Mouse (Mus musculus) natural killer cell, adult 2 months (primary cell): ENCODE measurements at regions not wholly inside any gene's neighbourhood (a gene's known extent, or its start where the extent isn't known, plus 50 kb on each side); places are given as distances from the start of the nearest gene placed in this dataset.

Source experiments
- DNase-seq, 2 experiments: peaks; one replicate each; pipeline ENCODE4 v3.0.0; 2022; ENCODE audit warnings: low spot score in 2 of 2

GRCm38 (mm10) chr6:31658447-31659199, 94.8 kb upstream of the Podxl start:
- no peak for DNase-seq

- DNase-seq = no peak
Measured at GRCm38 (mm10) chr6:31650791-31651476, 87.2 kb upstream of the Podxl start.

- no peak for DNase-seq
Measured at GRCm38 (mm10) chr6:31645261-31645660, 81.5 kb upstream of the Podxl start.

GRCm38 (mm10) chr6:31644504-31644903, 80.7 kb upstream of the Podxl start:
- DNase-seq = no peak

- no peak for DNase-seq
Measured at GRCm38 (mm10) chr6:31642451-31642942, 78.7 kb upstream of the Podxl start.

- no peak for DNase-seq
Measured at GRCm38 (mm10) chr6:31640745-31641144, 77.0 kb upstream of the Podxl start.

- DNase-seq = no peak
Measured at GRCm38 (mm10) chr6:31639460-31639859, 75.7 kb upstream of the Podxl start.

GRCm38 (mm10) chr6:31638434-31639220, 74.8 kb upstream of the Podxl start:
- DNase-seq = no peak

- DNase-seq = no peak
Measured at GRCm38 (mm10) chr6:31637371-31638052, 73.7 kb upstream of the Podxl start.

GRCm38 (mm10) chr6:31636954-31637353, 73.2 kb upstream of the Podxl start:
- DNase-seq = no peak

GRCm38 (mm10) chr6:31632485-31632884, 68.7 kb upstream of the Podxl start:
- no peak for DNase-seq

- DNase-seq = no peak
Measured at GRCm38 (mm10) chr6:31630009-31630408, 66.2 kb upstream of the Podxl start.

- no peak for DNase-seq
Measured at GRCm38 (mm10) chr6:31627912-31628311, 64.1 kb upstream of the Podxl start.

- no peak for DNase-seq
Measured at GRCm38 (mm10) chr6:31625055-31625454, 61.3 kb upstream of the Podxl start.

GRCm38 (mm10) chr6:31624374-31624773, 60.6 kb upstream of the Podxl start:
- DNase-seq = no peak

GRCm38 (mm10) chr6:31621023-31621422, 57.2 kb upstream of the Podxl start:
- DNase-seq = no peak

GRCm38 (mm10) chr6:31618852-31619251, 55.1 kb upstream of the Podxl start:
- DNase-seq = no peak

GRCm38 (mm10) chr6:31617341-31617740, 53.6 kb upstream of the Podxl start:
- no peak for DNase-seq

- DNase-seq = no peak
Measured at GRCm38 (mm10) chr6:31615426-31615970, 51.7 kb upstream of the Podxl start.

GRCm38 (mm10) chr6:31614563-31614962, 50.8 kb upstream of the Podxl start:
- no peak for DNase-seq

GRCm38 (mm10) chr6:31613590-31614319, 50.0 kb upstream of the Podxl start:
- peak in 1 of 2 experiments; percentile 2 for DNase-seq
